Mouse (Mus musculus) stomach, embryonic 15.5 days (tissue): Measurements from ENCODE around the gene Ccdc125. TPM values are rescaled to one million over a fixed set of nuclear protein-coding genes. Genes with fewer than 3 reads are reported as not detected.

Experiments
- polyA plus RNA-seq: library from polyadenylated mRNA; unstranded; fragments of >200 nt; fragmentation: Nextera tagmentation; extraction: Ambion mirVana; gene quantifications from 2 replicates; pipeline ENCODE4 v1.2.1, GENCODE M21; 2015

Ccdc125 gene
- polyA plus RNA-seq, 1 experiment from 2014 or later: 8.7 TPM

Other genes with a start within 250 kb of the Ccdc125 start
- 0.82 and 1.4 TPM in 2 replicates for gene Naip1, start 216.8 kb upstream of the Ccdc125 start, polyA plus RNA-seq
- gene Gtf2h2, start 177.1 kb upstream of the Ccdc125 start, polyA plus RNA-seq: 62.0 and 66.9 TPM in 2 replicates
- 58.9 and 70.3 TPM in 2 replicates for gene Ocln, start 117.0 kb upstream of the Ccdc125 start, polyA plus RNA-seq
- 19.5 and 24.8 TPM in 2 replicates for gene Marveld2, start 52.7 kb upstream of the Ccdc125 start, polyA plus RNA-seq
- 255 and 261 TPM in 2 replicates for gene Ak6, start 18.7 kb upstream of the Ccdc125 start, polyA plus RNA-seq
- 17.9 and 19.0 TPM in 2 replicates for gene Rad17, start 18.7 kb upstream of the Ccdc125 start, polyA plus RNA-seq
- 8.5 and 11.3 TPM in 2 replicates for gene Taf9, start 18.1 kb upstream of the Ccdc125 start, polyA plus RNA-seq
- 75.6 and 81.7 TPM in 2 replicates for gene Cdk7, start 61.2 kb downstream of the Ccdc125 start, polyA plus RNA-seq
- gene Mrps36, start 74.9 kb downstream of the Ccdc125 start, polyA plus RNA-seq: 184 TPM in 2 replicates
- gene Cenph, start 106.2 kb downstream of the Ccdc125 start, polyA plus RNA-seq: 28.0 and 33.9 TPM in 2 replicates
- gene Ccnb1, start 116.9 kb downstream of the Ccdc125 start, polyA plus RNA-seq: 207 and 208 TPM in 2 replicates
- 58.4 and 64.3 TPM in 2 replicates for gene Slc30a5, start 163.7 kb downstream of the Ccdc125 start, polyA plus RNA-seq